In the genomic region with DNA sequence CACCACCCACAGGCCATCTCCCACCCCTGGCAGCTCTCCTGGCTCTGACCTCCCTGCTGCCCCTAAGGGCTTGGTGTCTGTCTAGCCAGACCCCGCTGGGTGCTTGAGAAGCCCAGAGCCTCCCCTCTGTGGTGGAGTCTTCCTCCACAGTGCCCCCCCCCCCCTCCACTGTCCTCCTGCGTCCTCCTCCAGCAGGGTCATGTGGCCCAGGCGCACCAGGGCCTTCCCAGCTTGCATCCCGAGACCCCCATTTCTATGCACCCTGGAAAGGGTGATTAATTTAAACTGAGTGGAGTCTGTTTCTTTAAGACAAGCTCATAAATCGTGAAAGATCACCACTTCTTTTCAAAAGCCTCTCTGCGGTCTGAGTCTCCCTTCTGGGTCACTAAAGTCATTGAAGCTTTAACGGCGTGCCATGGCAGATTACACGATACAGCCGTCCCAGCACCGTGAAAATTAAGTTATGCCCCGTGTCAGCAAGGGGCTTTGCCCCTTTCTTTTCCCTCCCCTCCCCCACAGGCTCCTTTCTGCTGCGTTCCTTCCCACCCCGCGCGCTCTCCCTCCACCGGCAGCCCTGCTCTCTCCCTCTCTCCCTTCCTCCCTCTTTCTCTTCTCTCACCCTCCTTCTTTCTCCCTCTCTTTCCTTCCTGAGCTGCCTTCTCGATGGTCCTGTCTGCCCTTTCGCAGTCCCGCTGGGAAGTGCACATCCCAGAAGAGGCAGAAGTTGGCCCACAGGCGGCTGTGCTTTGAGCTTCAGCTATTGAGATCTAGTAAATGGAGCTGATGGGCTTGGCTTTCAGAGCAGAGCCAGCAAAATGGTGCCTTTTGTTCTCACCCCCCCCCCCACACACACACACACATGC, we compare ENCODE assay signal across 7 mouse cellular contexts. TPM values are rescaled to one million over a fixed set of nuclear protein-coding genes. Genes with fewer than 3 reads are reported as not detected.
DNase-seq lines count a peak whose midpoint lies in the region; ATAC-seq and TF ChIP-seq lines count a peak whose summit lies in the region.

No protein-coding gene starts in this region.

- WGBS in lung, embryonic 16.5 days, result 4% methylated on average over 21 of the region's 21 CpGs
- WGBS in lung, adult 2 months, result 12% methylated on average over 21 of the region's 21 CpGs
- 4% methylated on average over 21 of the region's 21 CpGs for WGBS in forebrain, postnatal 0 days
- WGBS in limb, embryonic 12.5 days, result 3% methylated on average over 21 of the region's 21 CpGs
- 10% methylated on average over 21 of the region's 21 CpGs for WGBS in stomach, embryonic 16.5 days

- no peak for TF ChIP-seq CTCF in lung, adult 2 months (IDR thresholded peaks at IDR 0.05; ENCODE audit: insufficient read depth, low read length)
- 0 out of 2 replicates have a peak, but pooled peaks have one; percentile 2 for TF ChIP-seq CTCF in forebrain, postnatal 0 days (IDR thresholded peaks at IDR 0.05; ENCODE audit: low read depth)

- H3K4me2 ChIP-seq in lung, embryonic 16.5 days (ENCODE audit: low read depth, low read length), result peak overlapping the region; percentile 52
- peak overlapping the region; percentile 56 for H3K4me2 ChIP-seq in forebrain, postnatal 0 days (ENCODE audit: low read depth)
- H3K4me2 ChIP-seq in limb, embryonic 12.5 days, result peak overlapping the region; percentile 59
- peak overlapping the region; percentile 52 for H3K4me2 ChIP-seq in stomach, embryonic 16.5 days (ENCODE audit: low read depth, low read length)

- TF ChIP-seq POLR2A in lung, adult 2 months (IDR thresholded peaks at IDR 0.05; ENCODE audit: borderline replicate concordance, extremely low read depth, low read depth, low read length), result no peak

- peaks cover 2% of the 10 kb centered on the region; the same call in 1 of the 2 replicates for H3K4me1 ChIP-seq in lung, embryonic 16.5 days (replicated peaks; ENCODE audit: control insufficient read depth, insufficient read depth, low read length)
- no peaks in the 10 kb centered on the region for H3K4me1 ChIP-seq in lung, adult 2 months (ENCODE audit: control insufficient read depth, insufficient read depth, low read length)
- H3K4me1 ChIP-seq in forebrain, postnatal 0 days (ENCODE audit: insufficient read depth), result peaks cover 4% of the 10 kb centered on the region; the same call in 1 of the 2 replicates
- H3K4me1 ChIP-seq in limb, embryonic 12.5 days (replicated peaks), result peaks cover 34% of the 10 kb centered on the region
- peaks cover 5% of the 10 kb centered on the region; the same call in 1 of the 2 replicates for H3K4me1 ChIP-seq in stomach, embryonic 16.5 days (ENCODE audit: control insufficient read depth, insufficient read depth, low read length)

- 0 out of 2 replicates have a peak, but pooled peaks cover 3% of the 10 kb centered on the region for H3K9me3 ChIP-seq in lung, embryonic 16.5 days (ENCODE audit: control insufficient read depth, low read length)
- H3K9me3 ChIP-seq in forebrain, postnatal 0 days (ENCODE audit: low read length), result no peaks in the 10 kb centered on the region
- H3K9me3 ChIP-seq in limb, embryonic 12.5 days, result peaks cover 11% of the 10 kb centered on the region
- 0 out of 2 replicates have a peak, but pooled peaks cover 4% of the 10 kb centered on the region for H3K9me3 ChIP-seq in stomach, embryonic 16.5 days (replicated peaks; ENCODE audit: control insufficient read depth, low read length)

- peak overlapping the region; percentile 56 for H3K9ac ChIP-seq in lung, embryonic 16.5 days (ENCODE audit: low read length)
- peak overlapping the region; percentile 50 for H3K9ac ChIP-seq in forebrain, postnatal 0 days
- peak overlapping the region; percentile 55 for H3K9ac ChIP-seq in limb, embryonic 12.5 days (replicated peaks)
- peak overlapping the region; percentile 56 for H3K9ac ChIP-seq in stomach, embryonic 16.5 days (ENCODE audit: low read length)

- no peak overlapping the region for H3K27ac ChIP-seq in lung, embryonic 16.5 days (ENCODE audit: low read length)
- H3K27ac ChIP-seq in forebrain, postnatal 0 days (ENCODE audit: low read depth, low read length), result peak overlapping the region; percentile 57
- H3K27ac ChIP-seq in limb, embryonic 12.5 days, result peak overlapping the region; percentile 87
- no peak overlapping the region for H3K27ac ChIP-seq in stomach, embryonic 16.5 days (ENCODE audit: low read length)

- peak; percentile 38; the same call in 1 of the 2 replicates for ATAC-seq in lung, embryonic 16.5 days (ENCODE audit: low read depth)
- peak; percentile 88 for ATAC-seq in forebrain, postnatal 0 days
- peak; percentile 53 for ATAC-seq in limb, embryonic 12.5 days (ENCODE audit: insufficient number of reproducible peaks, insufficient read depth, low FRiP score, low TSS enrichment, low read depth)
- ATAC-seq in stomach, embryonic 16.5 days (ENCODE audit: insufficient read depth, low FRiP score), result no peak; the same call in 1 of the 2 replicates
- ATAC-seq in megakaryocyte, adult 5-6 weeks (ENCODE audit: poor library complexity, severe bottlenecking), result no peak

- H3K4me3 ChIP-seq in lung, embryonic 16.5 days (ENCODE audit: low read length), result peak overlapping the region; percentile 27
- H3K4me3 ChIP-seq in lung, adult 2 months (replicated peaks; ENCODE audit: extremely low read depth, low read depth, low read length), result no peak overlapping the region
- H3K4me3 ChIP-seq in forebrain, postnatal 0 days (ENCODE audit: low read depth, low read length), result peak overlapping the region; percentile 39
- peak overlapping the region; percentile 32 for H3K4me3 ChIP-seq in limb, embryonic 12.5 days (replicated peaks)
- peak overlapping the region; percentile 27 for H3K4me3 ChIP-seq in stomach, embryonic 16.5 days (replicated peaks; ENCODE audit: low read length)

- H3K27me3 ChIP-seq in lung, embryonic 16.5 days (ENCODE audit: control insufficient read depth, insufficient read depth, low read depth, low read length), result no peaks in the 10 kb centered on the region
- H3K27me3 ChIP-seq in forebrain, postnatal 0 days (ENCODE audit: insufficient read depth, low read length), result no peaks in the 10 kb centered on the region
- H3K27me3 ChIP-seq in limb, embryonic 12.5 days, result no peaks in the 10 kb centered on the region; the same call in 1 of the 2 replicates
- H3K27me3 ChIP-seq in stomach, embryonic 16.5 days (ENCODE audit: control insufficient read depth, insufficient read depth, low read length), result no peaks in the 10 kb centered on the region

- no peaks in the 10 kb centered on the region for H3K36me3 ChIP-seq in lung, embryonic 16.5 days (ENCODE audit: control insufficient read depth, insufficient read depth, low read length)
- H3K36me3 ChIP-seq in forebrain, postnatal 0 days (ENCODE audit: insufficient read depth), result no peaks in the 10 kb centered on the region
- no peaks in the 10 kb centered on the region for H3K36me3 ChIP-seq in limb, embryonic 12.5 days
- H3K36me3 ChIP-seq in stomach, embryonic 16.5 days (ENCODE audit: control insufficient read depth, insufficient read depth, low read length), result no peaks in the 10 kb centered on the region

- no peak for DNase-seq in lung, adult 2 months
- peak; percentile 67 for DNase-seq in forebrain, postnatal 0 days
- DNase-seq in left cerebral cortex, adult 18-20 months (ENCODE audit: low spot score in 2 of 2), result no peak

RNA-seq across cellular contexts. Expression of a gene that starts 29.9 kb away (rescaled TPM):
- polyA plus RNA-seq in lung, embryonic 16.5 days (2015; fragmentation: Nextera tagmentation; extraction: Ambion mirVana), result 11.2 and 12.5 TPM in 2 replicates
- 66.0 and 124 TPM in 2 replicates for polyA plus RNA-seq in lung, adult 2 months (2012; rRNA removed)
- 23.5 and 40.9 TPM in 2 replicates for total RNA-seq in forebrain, postnatal 0 days (2014; rRNA removed)
- 22.4 and 23.1 TPM in 2 replicates for polyA plus RNA-seq in forebrain, postnatal 0 days (2015; fragmentation: Nextera tagmentation; extraction: Ambion mirVana)
- 318 and 346 TPM in 2 replicates for polyA plus RNA-seq in limb, embryonic 12.5 days (2016; fragmentation: Nextera tagmentation; extraction: Ambion mirVana)
- polyA plus RNA-seq in stomach, embryonic 16.5 days (2015; fragmentation: Nextera tagmentation; extraction: Ambion mirVana), result 24.0 and 35.4 TPM in 2 replicates
- 0.27 TPM in 1 of 2 replicates, not detected in the other for total RNA-seq in megakaryocyte, adult 5-6 weeks (2015)
- total RNA-seq in megakaryocyte, adult 5-6 weeks (2017), result not detected in 2 replicates
- total RNA-seq in left cerebral cortex, adult 18-20 months (2021), result 1 to 10 TPM; 7.2 to 9.5 TPM

Comparison
In these comparisons a context has a peak if more than half of its experiments do, and no peak if none do; other contexts are left out.
1. ATAC-seq: peak in lung, embryonic 16.5 days (single experiment), forebrain, postnatal 0 days (single experiment) and limb, embryonic 12.5 days (single experiment); none in stomach, embryonic 16.5 days (single experiment) and megakaryocyte, adult 5-6 weeks (single experiment).
2. H3K27ac ChIP-seq: peak in forebrain, postnatal 0 days (single experiment) and limb, embryonic 12.5 days (single experiment); none in lung, embryonic 16.5 days (single experiment) and stomach, embryonic 16.5 days (single experiment).
3. Peak in every context shown above with its lines, with median percentiles within 50 percentile points of each other: H3K4me2 ChIP-seq and H3K9ac ChIP-seq.